Mouse (Mus musculus): Measurements from ENCODE around the gene Kctd17.

DNA sequence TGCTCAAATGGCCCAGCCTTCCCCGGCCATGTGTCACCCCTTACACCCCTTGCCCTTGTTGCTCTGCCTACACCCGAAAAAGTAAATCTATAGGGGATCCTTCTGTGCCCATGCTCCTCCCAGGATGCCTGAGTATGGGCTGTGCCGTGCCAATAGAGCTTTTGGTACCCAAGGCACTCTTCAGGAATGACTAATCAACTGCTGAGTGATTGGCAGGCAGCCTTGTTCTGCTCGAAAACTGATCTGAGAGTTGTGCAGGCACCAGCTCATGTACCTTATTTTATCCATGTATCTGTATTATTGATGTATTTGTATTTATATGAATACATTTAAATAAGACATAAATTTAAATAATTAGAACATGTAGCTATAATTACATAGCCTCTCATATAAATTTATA, 58.7 kb downstream of the Kctd17 start:
- TF ChIP-seq POLR2A (IDR thresholded peaks at IDR 0.05; ENCODE audit: control insufficient read depth, extremely low read depth, insufficient read depth, low read length, poor library complexity): no peak
- no peak for TF ChIP-seq CTCF (IDR thresholded peaks at IDR 0.05; ENCODE audit: borderline replicate concordance, control insufficient read depth, extremely low read depth, insufficient read depth, low read length, poor library complexity)

Measured in thymus, adult 2 months (tissue).